Mouse (Mus musculus) limb, embryonic 12.5 days (tissue): ENCODE data around the gene Cyp2w1. TPM values are rescaled to one million over a fixed set of nuclear protein-coding genes. Genes with fewer than 3 reads are reported as not detected.
A peak's percentile ranks its signal among the peaks of the same experiment; 100 is the strongest.

Source experiments
- ATAC-seq: fragments of 200-750 bp; cut with Nextera tagmentation; 2 replicates; pipeline ENCODE4 v1.8.0; 2017; ENCODE audit warnings: low read depth, moderate TSS enrichment; ENCODE audit not compliant: insufficient number of reproducible peaks, insufficient read depth, low FRiP score, low TSS enrichment
- H3K27ac ChIP-seq: fragments of 300-500 bp; sonication (generic); 2 replicates; pipeline ENCODE4 v1.5.1; 2016; ENCODE audit warnings: mild to moderate bottlenecking, moderate library complexity
- H3K27me3 ChIP-seq: fragments of 300-500 bp; sonication (generic); 2 replicates; pipeline ENCODE4 v1.6.1; 2016; ENCODE audit warnings: mild to moderate bottlenecking, moderate library complexity
- H3K36me3 ChIP-seq: fragments of 300-500 bp; sonication (generic); 2 replicates; pipeline ENCODE4 v1.6.1; 2016; ENCODE audit warnings: mild to moderate bottlenecking, moderate library complexity
- H3K4me1 ChIP-seq: fragments of 300-500 bp; sonication (generic); replicated peaks from 2 replicates; pipeline ENCODE4 v1.6.1; 2016
- H3K4me2 ChIP-seq: fragments of 300-500 bp; sonication (generic); 2 replicates; pipeline ENCODE4 v1.6.1; 2016; ENCODE audit warnings: mild to moderate bottlenecking, moderate library complexity
- H3K4me3 ChIP-seq: fragments of 300-500 bp; sonication (generic); replicated peaks from 2 replicates; pipeline ENCODE4 v1.5.1; 2016; ENCODE audit warnings: mild to moderate bottlenecking
- H3K9ac ChIP-seq: fragments of 300-500 bp; sonication (generic); replicated peaks from 2 replicates; pipeline ENCODE4 v1.6.1; 2016; ENCODE audit warnings: mild to moderate bottlenecking, moderate library complexity
- H3K9me3 ChIP-seq: fragments of 300-500 bp; sonication (generic); 2 replicates; pipeline ENCODE4 v1.6.1; 2016; ENCODE audit warnings: mild to moderate bottlenecking, moderate library complexity
- WGBS: fragments of 180-500 bp; shearing (Covaris S2); methylation state at CpG from one replicate; pipeline ENCODE4 v1.1.7; 2016; 5-methylcytosine and 5-hydroxymethylcytosine counted together
- polyA plus RNA-seq: library from polyadenylated mRNA; unstranded; fragments of >200 nt; fragmentation: Nextera tagmentation; extraction: Ambion mirVana; gene quantifications from 2 replicates; pipeline ENCODE4 v1.2.1, GENCODE M21; 2016

The Cyp2w1 gene
- polyA plus RNA-seq, 1 experiment from 2014 or later = 0.90 TPM

- no peak for ATAC-seq
- Histone ChIP-seq H3K9ac (no peak overlapping the region), H3K27ac (no peak overlapping the region; the same call in 1 of the 2 replicates), H3K27me3 (no peaks in the 10 kb centered on the region; the same call in 1 of the 2 replicates), H3K4me3 (no peak overlapping the region), H3K9me3 (no peaks in the 10 kb centered on the region), H3K4me2 (no peak overlapping the region), H3K36me3 (no peaks in the 10 kb centered on the region), H3K4me1 (peaks cover 40% of the 10 kb centered on the region)
- WGBS = 89% methylated on average over 7 of the region's 7 CpGs
Observed at GRCm38 (mm10) chr5:139378271-139378556, 25.8 kb downstream of the Cyp2w1 start.

GRCm38 (mm10) chr5:139378986-139379629 lies 26.7 kb downstream of the Cyp2w1 start:
- ATAC-seq = no peak
- Histone ChIP-seq H3K27ac (peak overlapping the region; percentile 50; the same call in 1 of the 2 replicates), H3K4me2 (0 out of 2 replicates have a peak overlapping the region, but pooled peaks have one; percentile 19), H3K4me1 (peaks cover 40% of the 10 kb centered on the region), H3K36me3 (no peaks in the 10 kb centered on the region), H3K9me3 (no peaks in the 10 kb centered on the region), H3K4me3 (no peak overlapping the region), H3K27me3 (no peaks in the 10 kb centered on the region; the same call in 1 of the 2 replicates), H3K9ac (no peak overlapping the region)
- WGBS = 56% methylated on average over 21 of the region's 21 CpGs

GRCm38 (mm10) chr5:139379771-139380384 lies 27.5 kb downstream of the Cyp2w1 start:
- no peak overlapping the region for H3K9ac ChIP-seq
- H3K4me3 ChIP-seq = peak overlapping the region; percentile 68
- H3K27me3 ChIP-seq = no peaks in the 10 kb centered on the region; the same call in 1 of the 2 replicates
- peaks cover 46% of the 10 kb centered on the region for H3K4me1 ChIP-seq
- H3K4me2 ChIP-seq = peak overlapping the region; percentile 92
- no peaks in the 10 kb centered on the region for H3K36me3 ChIP-seq
- ATAC-seq = no peak; the same call in 1 of the 2 replicates
- peak overlapping the region; percentile 81; the same call in 1 of the 2 replicates for H3K27ac ChIP-seq
- no peaks in the 10 kb centered on the region for H3K9me3 ChIP-seq
- 28% methylated on average over 8 of the region's 8 CpGs for WGBS

- peak; percentile 70 for ATAC-seq
- 1% methylated on average over 72 of the region's 73 CpGs for WGBS
- Histone ChIP-seq H3K27ac (peak overlapping the region; percentile 81), H3K9me3 (no peaks in the 10 kb centered on the region), H3K4me3 (peak overlapping the region; percentile 68), H3K4me1 (peaks cover 48% of the 10 kb centered on the region), H3K4me2 (peak overlapping the region; percentile 92), H3K9ac (peak overlapping the region; percentile 74), H3K27me3 (no peaks in the 10 kb centered on the region; the same call in 1 of the 2 replicates), H3K36me3 (no peaks in the 10 kb centered on the region)
Observed at GRCm38 (mm10) chr5:139380385-139381248, 28.2 kb downstream of the Cyp2w1 start.

GRCm38 (mm10) chr5:139381586-139382513 lies 29.4 kb downstream of the Cyp2w1 start:
- Histone ChIP-seq H3K4me3 (no peak overlapping the region), H3K9ac (no peak overlapping the region), H3K36me3 (no peaks in the 10 kb centered on the region), H3K4me2 (peak overlapping the region; percentile 17), H3K9me3 (no peaks in the 10 kb centered on the region), H3K27me3 (no peaks in the 10 kb centered on the region; the same call in 1 of the 2 replicates), H3K4me1 (peaks cover 52% of the 10 kb centered on the region), H3K27ac (0 out of 2 replicates have a peak overlapping the region, but pooled peaks have one; percentile 13)
- ATAC-seq = no peak
- WGBS = 87% methylated on average over 18 of the region's 18 CpGs

GRCm38 (mm10) chr5:139382760-139383159 lies 30.3 kb downstream of the Cyp2w1 start:
- ATAC-seq = no peak
- Histone ChIP-seq H3K4me3 (no peak overlapping the region), H3K27ac (peak overlapping the region; percentile 19; the same call in 1 of the 2 replicates), H3K36me3 (no peaks in the 10 kb centered on the region), H3K4me1 (peaks cover 53% of the 10 kb centered on the region), H3K9ac (no peak overlapping the region; the same call in 1 of the 2 replicates), H3K27me3 (no peaks in the 10 kb centered on the region; the same call in 1 of the 2 replicates), H3K4me2 (no peak overlapping the region), H3K9me3 (no peaks in the 10 kb centered on the region)
- 81% methylated on average over 8 of the region's 8 CpGs for WGBS

GRCm38 (mm10) chr5:139383234-139383633 lies 30.8 kb downstream of the Cyp2w1 start:
- peaks cover 53% of the 10 kb centered on the region for H3K4me1 ChIP-seq
- H3K27me3 ChIP-seq = no peaks in the 10 kb centered on the region; the same call in 1 of the 2 replicates
- H3K4me2 ChIP-seq = no peak overlapping the region
- no peaks in the 10 kb centered on the region for H3K36me3 ChIP-seq
- H3K9me3 ChIP-seq = no peaks in the 10 kb centered on the region
- 84% methylated on average over 9 of the region's 9 CpGs for WGBS
- no peak for ATAC-seq
- H3K4me3 ChIP-seq = no peak overlapping the region
- H3K9ac ChIP-seq = no peak overlapping the region
- no peak overlapping the region for H3K27ac ChIP-seq

- Histone ChIP-seq H3K4me3 (no peak overlapping the region), H3K27ac (no peak overlapping the region), H3K27me3 (no peaks in the 10 kb centered on the region; the same call in 1 of the 2 replicates), H3K4me1 (peaks cover 57% of the 10 kb centered on the region), H3K4me2 (no peak overlapping the region), H3K36me3 (no peaks in the 10 kb centered on the region), H3K9me3 (no peaks in the 10 kb centered on the region), H3K9ac (0 out of 2 replicates have a peak overlapping the region, but pooled peaks have one; percentile 4)
- ATAC-seq = no peak
- 75% methylated on average over 10 of the region's 10 CpGs for WGBS
Observed at GRCm38 (mm10) chr5:139384531-139384930, 32.1 kb downstream of the Cyp2w1 start.

- 91% methylated on average over 5 of the region's 5 CpGs for WGBS
- Histone ChIP-seq H3K36me3 (no peaks in the 10 kb centered on the region), H3K27ac (no peak overlapping the region), H3K9me3 (no peaks in the 10 kb centered on the region), H3K27me3 (no peaks in the 10 kb centered on the region; the same call in 1 of the 2 replicates), H3K4me2 (no peak overlapping the region), H3K9ac (no peak overlapping the region), H3K4me3 (no peak overlapping the region), H3K4me1 (peaks cover 58% of the 10 kb centered on the region)
- ATAC-seq = no peak
Observed at GRCm38 (mm10) chr5:139386047-139386446, 33.6 kb downstream of the Cyp2w1 start.
